Mouse (Mus musculus) intestine, embryonic 16.5 days (tissue): ENCODE results near the gene Gm47841. TPM values are rescaled to one million over a fixed set of nuclear protein-coding genes. Genes with fewer than 3 reads are reported as not detected.

Experiments
- ATAC-seq: fragments of 200-750 bp; cut with Nextera tagmentation; 2 replicates; pipeline ENCODE4 v1.8.0; 2017; ENCODE audit warnings: moderate TSS enrichment, moderate library complexity
- H3K27ac ChIP-seq: fragments of 300-500 bp; sonication (generic); 2 replicates; pipeline ENCODE4 v1.5.1; 2014; ENCODE audit warnings: mild to moderate bottlenecking, low read length
- H3K27me3 ChIP-seq: fragments of 300-500 bp; sonication (generic); replicated peaks from 2 replicates; pipeline ENCODE4 v1.6.1; 2014; ENCODE audit warnings: low read length, control low read depth, mixed read lengths; ENCODE audit not compliant: control insufficient read depth, insufficient read depth
- H3K36me3 ChIP-seq: fragments of 300-500 bp; sonication (generic); 2 replicates; pipeline ENCODE4 v1.6.1; 2014; ENCODE audit warnings: low read length, control low read depth; ENCODE audit not compliant: control insufficient read depth, insufficient read depth
- H3K4me1 ChIP-seq: fragments of 300-500 bp; sonication (generic); 2 replicates; pipeline ENCODE4 v1.6.1; 2014; ENCODE audit warnings: low read length, control low read depth, mixed read lengths; ENCODE audit not compliant: control insufficient read depth, insufficient read depth
- H3K4me2 ChIP-seq: fragments of 300-500 bp; sonication (generic); 2 replicates; pipeline ENCODE4 v1.6.1; 2014; ENCODE audit warnings: low read depth, low read length, control low read depth
- H3K4me3 ChIP-seq: fragments of 300-500 bp; sonication (generic); 2 replicates; pipeline ENCODE4 v1.5.1; 2014; ENCODE audit warnings: mild to moderate bottlenecking, low read length
- H3K9ac ChIP-seq: fragments of 300-500 bp; sonication (generic); 2 replicates; pipeline ENCODE4 v1.6.1; 2014; ENCODE audit warnings: low read depth, low read length
- H3K9me3 ChIP-seq: fragments of 300-500 bp; sonication (generic); 2 replicates; pipeline ENCODE4 v1.6.1; 2016; ENCODE audit warnings: low read length, control low read depth; ENCODE audit not compliant: control insufficient read depth
- WGBS: fragments of 180-500 bp; shearing (Covaris S2); extraction: QIAGEN DNeasy Blood & Tissue Kit; methylation state at CpG from one replicate; pipeline ENCODE4 v1.1.7; 2014; 5-methylcytosine and 5-hydroxymethylcytosine counted together
- polyA plus RNA-seq: library from polyadenylated mRNA; unstranded; fragments of >200 nt; fragmentation: Nextera tagmentation; extraction: Ambion mirVana; gene quantifications from 2 replicates; pipeline ENCODE4 v1.2.1, GENCODE M21; 2015

Gene Gm47841
- polyA plus RNA-seq, 1 experiment from 2014 or later, result not detected

DNA sequence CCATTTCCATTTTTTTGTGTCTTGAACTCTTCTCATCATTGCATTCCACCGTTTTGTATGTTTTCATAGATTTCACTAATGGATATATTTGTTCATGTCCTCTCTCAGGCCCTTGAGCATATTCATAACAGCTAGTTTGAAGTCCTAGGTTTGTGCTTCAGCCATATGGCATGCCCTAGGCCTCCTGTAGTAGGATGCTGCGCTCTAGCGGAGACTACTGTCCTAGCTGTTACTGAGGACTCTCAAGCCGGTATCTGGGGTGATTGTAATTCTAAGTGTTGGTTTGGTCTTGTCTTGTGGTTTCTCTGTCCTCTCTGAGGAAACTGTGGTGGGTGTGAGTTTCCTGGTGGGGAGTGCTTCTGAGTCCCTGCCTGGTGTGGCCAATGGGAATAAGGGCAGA lies 50.1 kb downstream of the Gm47841 start:
- no peak for ATAC-seq
- no peak overlapping the region for H3K27ac ChIP-seq
- H3K4me1 ChIP-seq, result no peaks in the 10 kb centered on the region
- no peak overlapping the region for H3K4me3 ChIP-seq
- H3K36me3 ChIP-seq, result no peaks in the 10 kb centered on the region
- no peak overlapping the region for H3K4me2 ChIP-seq
- no peaks in the 10 kb centered on the region; the same call in 1 of the 2 replicates for H3K27me3 ChIP-seq
- H3K9me3 ChIP-seq, result no peaks in the 10 kb centered on the region
- no peak overlapping the region for H3K9ac ChIP-seq
- WGBS, result 39% methylated on average over 4 of the region's 4 CpGs

Other genes starting within 250 kb of the Gm47841 start
- gene Scn8a, start 177.5 kb downstream of the Gm47841 start, polyA plus RNA-seq, result 0.95 and 1.1 TPM in 2 replicates
- gene Fignl2, start 31.2 kb upstream of the Gm47841 start, polyA plus RNA-seq, result 0.12 TPM in 2 replicates
- gene Ankrd33, start 68.4 kb upstream of the Gm47841 start, polyA plus RNA-seq, result not detected in 2 replicates
- 31.2 and 31.9 TPM in 2 replicates for gene Acvrl1, start 81.1 kb upstream of the Gm47841 start, polyA plus RNA-seq
- gene Acvr1b, start 126.7 kb upstream of the Gm47841 start, polyA plus RNA-seq, result 10.4 and 11.0 TPM in 2 replicates
- 2.3 and 2.8 TPM in 2 replicates for gene Grasp, start 176.8 kb upstream of the Gm47841 start, polyA plus RNA-seq
- gene Nr4a1, start 206.9 kb upstream of the Gm47841 start, polyA plus RNA-seq, result 8.6 and 10.0 TPM in 2 replicates
- gene Atg101, start 236.9 kb upstream of the Gm47841 start, polyA plus RNA-seq, result 58.3 and 67.1 TPM in 2 replicates
- gene 6030408B16Rik, start 245.8 kb upstream of the Gm47841 start, polyA plus RNA-seq, result 3.6 and 4.4 TPM in 2 replicates